In genomic region chr11:75054184-75054877, GRCm38 (mm10) we compare ENCODE assay signal across 8 mouse cellular contexts.
DNase-seq lines count a peak whose midpoint lies in the region; ATAC-seq and TF ChIP-seq lines count a peak whose summit lies in the region.

No protein-coding gene starts in this region.

- 65% methylated on average over 5 of the region's 5 CpGs for WGBS in hindbrain, embryonic 15.5 days
- 74% methylated on average over 5 of the region's 5 CpGs for WGBS in hindbrain, embryonic 10.5 days
- WGBS in heart, embryonic 14.5 days = 40% methylated on average over 5 of the region's 5 CpGs
- 18% methylated on average over 5 of the region's 5 CpGs for WGBS in lung, embryonic 14.5 days
- 80% methylated on average over 5 of the region's 5 CpGs for WGBS in midbrain, embryonic 16.5 days

- ATAC-seq in hindbrain, embryonic 15.5 days (ENCODE audit: low FRiP score, low read depth) = no peak
- ATAC-seq in heart, embryonic 14.5 days (ENCODE audit: insufficient number of reproducible peaks, insufficient read depth, low FRiP score, low read depth) = peak; percentile 75
- peak; percentile 91 for ATAC-seq in lung, embryonic 14.5 days (ENCODE audit: insufficient read depth)
- ATAC-seq in midbrain, embryonic 16.5 days = no peak

- TF ChIP-seq CTCF in lung, embryonic 14.5 days (IDR thresholded peaks at IDR 0.05; ENCODE audit: low read depth) = no peak

- H3K4me3 ChIP-seq in hindbrain, embryonic 15.5 days = no peak overlapping the region
- H3K4me3 ChIP-seq in hindbrain, embryonic 10.5 days = no peak overlapping the region
- H3K4me3 ChIP-seq in heart, embryonic 14.5 days (ENCODE audit: control insufficient read depth in 1 of 2, insufficient read depth in 1 of 2, low read depth in 1 of 2, low read length in 2 of 2) = no peak overlapping the region
- H3K4me3 ChIP-seq in lung, embryonic 14.5 days (ENCODE audit: low read depth, low read length) = no peak overlapping the region
- no peak overlapping the region for H3K4me3 ChIP-seq in midbrain, embryonic 16.5 days (ENCODE audit: low read depth, low read length)

- H3K9ac ChIP-seq in hindbrain, embryonic 15.5 days = no peak overlapping the region
- no peak overlapping the region for H3K9ac ChIP-seq in heart, embryonic 14.5 days (ENCODE audit: low read length)
- no peak overlapping the region for H3K9ac ChIP-seq in lung, embryonic 14.5 days
- H3K9ac ChIP-seq in midbrain, embryonic 16.5 days (ENCODE audit: low read depth, low read length) = no peak overlapping the region

- H3K27me3 ChIP-seq in hindbrain, embryonic 15.5 days = no peaks in the 10 kb centered on the region
- H3K27me3 ChIP-seq in hindbrain, embryonic 10.5 days (ENCODE audit: insufficient read depth, poor library complexity, severe bottlenecking) = no peaks in the 10 kb centered on the region
- no peaks in the 10 kb centered on the region for H3K27me3 ChIP-seq in heart, embryonic 14.5 days (ENCODE audit: control insufficient read depth, insufficient read depth, low read length)
- no peaks in the 10 kb centered on the region for H3K27me3 ChIP-seq in lung, embryonic 14.5 days (ENCODE audit: insufficient read depth, low read length)
- no peaks in the 10 kb centered on the region for H3K27me3 ChIP-seq in midbrain, embryonic 16.5 days (ENCODE audit: control insufficient read depth, insufficient read depth, low read depth, low read length)

- DNase-seq in hindbrain, embryonic 10.5 days (ENCODE audit: low spot score) = no peak
- DNase-seq in brain, embryonic 18.5 days (ENCODE audit: low read depth, low spot score) = peak; percentile 37
- peak; percentile 91 for DNase-seq in lung, embryonic 14.5 days
- DNase-seq in retina, embryonic 14.5 days (ENCODE audit: low spot score) = no peak
- no peak for DNase-seq in thymus, postnatal 0 days (ENCODE audit: low spot score)

- H3K27ac ChIP-seq in hindbrain, embryonic 15.5 days (replicated peaks) = 0 out of 2 replicates have a peak overlapping the region, but pooled peaks have one; percentile 14
- H3K27ac ChIP-seq in hindbrain, embryonic 10.5 days = no peak overlapping the region
- H3K27ac ChIP-seq in heart, embryonic 14.5 days (replicated peaks in 1 of 2; ENCODE audit: control insufficient read depth in 1 of 2, insufficient read depth in 1 of 2, low read depth in 2 of 2, low read length in 2 of 2) = peak overlapping the region; percentile 80 to 90
- peak overlapping the region; percentile 96 for H3K27ac ChIP-seq in lung, embryonic 14.5 days (ENCODE audit: low read depth)
- H3K27ac ChIP-seq in midbrain, embryonic 16.5 days (ENCODE audit: low read length) = no peak overlapping the region

- peaks cover 3% of the 10 kb centered on the region; the same call in 1 of the 2 replicates for H3K36me3 ChIP-seq in hindbrain, embryonic 15.5 days
- H3K36me3 ChIP-seq in hindbrain, embryonic 10.5 days = peaks cover 70% of the 10 kb centered on the region
- H3K36me3 ChIP-seq in heart, embryonic 14.5 days (ENCODE audit: control insufficient read depth, insufficient read depth, low read length) = peaks cover 16% of the 10 kb centered on the region; the same call in 1 of the 2 replicates
- H3K36me3 ChIP-seq in lung, embryonic 14.5 days (ENCODE audit: insufficient read depth) = peaks cover 5% of the 10 kb centered on the region; the same call in 1 of the 2 replicates
- no peaks in the 10 kb centered on the region for H3K36me3 ChIP-seq in midbrain, embryonic 16.5 days (ENCODE audit: control insufficient read depth, insufficient read depth, low read length)

- no peaks in the 10 kb centered on the region for H3K9me3 ChIP-seq in hindbrain, embryonic 15.5 days
- H3K9me3 ChIP-seq in hindbrain, embryonic 10.5 days = no peaks in the 10 kb centered on the region
- H3K9me3 ChIP-seq in heart, embryonic 14.5 days (ENCODE audit: control insufficient read depth, low read length) = no peaks in the 10 kb centered on the region
- no peaks in the 10 kb centered on the region for H3K9me3 ChIP-seq in lung, embryonic 14.5 days (ENCODE audit: low read depth, low read length)
- no peaks in the 10 kb centered on the region for H3K9me3 ChIP-seq in midbrain, embryonic 16.5 days (replicated peaks; ENCODE audit: control insufficient read depth, low read length, poor library complexity, severe bottlenecking)

- peaks cover 13% of the 10 kb centered on the region for H3K4me1 ChIP-seq in hindbrain, embryonic 15.5 days (replicated peaks)
- H3K4me1 ChIP-seq in hindbrain, embryonic 10.5 days (replicated peaks) = peaks cover 13% of the 10 kb centered on the region
- H3K4me1 ChIP-seq in heart, embryonic 14.5 days (ENCODE audit: control insufficient read depth in 2 of 2, insufficient read depth in 2 of 2, low read length in 2 of 2) = peaks cover 15 to 43% of the 10 kb centered on the region in 2 experiments
- peaks cover 42% of the 10 kb centered on the region for H3K4me1 ChIP-seq in lung, embryonic 14.5 days (ENCODE audit: insufficient read depth)
- no peaks in the 10 kb centered on the region for H3K4me1 ChIP-seq in midbrain, embryonic 16.5 days (ENCODE audit: control insufficient read depth, insufficient read depth, low read length)

- H3K4me2 ChIP-seq in hindbrain, embryonic 15.5 days = no peak overlapping the region
- no peak overlapping the region for H3K4me2 ChIP-seq in heart, embryonic 14.5 days (ENCODE audit: low read length)
- H3K4me2 ChIP-seq in lung, embryonic 14.5 days = peak overlapping the region; percentile 3; the same call in 1 of the 2 replicates
- H3K4me2 ChIP-seq in midbrain, embryonic 16.5 days (ENCODE audit: low read length) = no peak overlapping the region

Comparison
In these comparisons a context has a peak if more than half of its experiments do, and no peak if none do; other contexts are left out.
1. H3K27ac ChIP-seq: peak in hindbrain, embryonic 15.5 days (single experiment), heart, embryonic 14.5 days (2 of 2) and lung, embryonic 14.5 days (single experiment); none in hindbrain, embryonic 10.5 days (single experiment) and midbrain, embryonic 16.5 days (single experiment).
2. ATAC-seq: peak in heart, embryonic 14.5 days (single experiment) and lung, embryonic 14.5 days (single experiment); none in hindbrain, embryonic 15.5 days (single experiment) and midbrain, embryonic 16.5 days (single experiment).
3. DNase-seq: peak in brain, embryonic 18.5 days (single experiment) and lung, embryonic 14.5 days (single experiment); none in hindbrain, embryonic 10.5 days (single experiment), retina, embryonic 14.5 days (single experiment) and thymus, postnatal 0 days (single experiment).